Mouse (Mus musculus) embryo, embryonic 9.5 days (tissue): ENCODE results near the gene Wdr20.

Experiments used
- DNase-seq: peaks from one replicate; pipeline ENCODE4 v3.0.0-alpha.2; 2017; ENCODE audit errors: extremely low spot score

Wdr20 gene

DNA sequence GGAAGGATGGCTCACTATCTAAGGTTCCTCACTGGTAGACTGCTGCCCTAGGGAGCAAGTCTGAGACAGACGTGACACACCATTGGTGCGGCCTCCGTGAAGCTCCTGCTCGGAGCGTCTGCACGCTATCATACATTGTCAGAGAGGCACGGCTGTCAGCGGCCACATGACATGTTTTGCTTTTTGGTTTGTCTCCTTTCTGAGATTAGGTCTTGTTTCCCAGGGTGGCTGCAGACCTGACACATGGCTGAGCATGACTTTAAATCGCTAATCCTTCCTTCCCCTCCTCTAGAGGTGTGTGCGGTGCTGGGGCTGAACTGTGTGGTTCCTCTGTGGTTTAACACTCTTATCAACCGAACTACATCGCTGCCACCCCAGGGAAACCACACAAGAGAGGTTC is 113.7 kb downstream of the Wdr20 start:
- no peak for DNase-seq

DNA sequence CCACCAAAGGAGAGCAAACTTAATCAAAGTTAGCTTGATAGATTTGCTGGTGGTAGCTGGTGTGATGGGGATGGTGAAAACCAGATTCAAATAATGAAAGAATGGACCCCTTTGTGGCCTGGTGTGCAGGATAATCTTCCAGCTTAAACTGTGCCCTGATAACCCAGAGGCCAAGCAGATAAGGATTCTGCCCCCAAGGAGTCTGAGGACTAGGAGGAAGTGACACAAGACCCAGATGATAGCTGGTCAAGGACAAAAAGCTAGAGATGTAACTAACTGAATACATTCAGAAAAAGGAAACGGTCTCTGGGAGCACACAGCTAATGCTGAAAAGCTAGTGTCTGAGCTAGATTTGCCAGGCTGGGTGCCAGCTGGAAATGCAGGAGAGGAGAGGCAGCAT is 114.2 kb downstream of the Wdr20 start:
- no peak for DNase-seq
